Mouse (Mus musculus) liver, embryonic 14.5 days (tissue): ENCODE measurements around the gene Tbc1d17. TPM values are rescaled to one million over a fixed set of nuclear protein-coding genes. Genes with fewer than 3 reads are reported as not detected.
A peak's percentile ranks its signal among the peaks of the same experiment; 100 is the strongest.

Experiments
- ATAC-seq: fragments of 200-750 bp; cut with Nextera tagmentation; 2 replicates; pipeline ENCODE4 v1.8.0; 2017; ENCODE audit warnings: moderate number of reproducible peaks, mild to moderate bottlenecking, moderate library complexity; ENCODE audit not compliant: insufficient read depth
- DNase-seq, 3 experiments: peaks; one replicate each; pipeline ENCODE4 v3.0.0-alpha.2; 2012 to 2013; ENCODE audit warnings: low read depth in 3 of 3, low spot score in 3 of 3
- H3K27ac ChIP-seq: fragments of 300-500 bp; sonication (generic); 2 replicates; pipeline ENCODE4 v1.5.1; 2014; ENCODE audit warnings: moderate library complexity, mild to moderate bottlenecking, control low read depth, inconsistent platforms
- H3K27me3 ChIP-seq: fragments of 300-500 bp; sonication (generic); 2 replicates; pipeline ENCODE4 v1.6.1; 2014; ENCODE audit warnings: mild to moderate bottlenecking, low read length, moderate library complexity; ENCODE audit not compliant: control insufficient read depth, insufficient read depth
- H3K36me3 ChIP-seq: fragments of 300-500 bp; sonication (generic); replicated peaks from 2 replicates; pipeline ENCODE4 v1.6.1; 2014; ENCODE audit warnings: low read depth; ENCODE audit not compliant: control insufficient read depth, insufficient read depth
- H3K4me1 ChIP-seq, 2 experiments: fragments of 200-500 bp in 1 of 2; fragments of 300-500 bp in 1 of 2; sonication (generic) in 1 of 2; replicated peaks; 2 replicates each; pipeline ENCODE4 v1.6.1; 2012 to 2014; ENCODE audit warnings: antibody characterized with exemption in 1 of 2, inconsistent platforms in 1 of 2, low read length in 1 of 2; ENCODE audit not compliant: control insufficient read depth in 2 of 2, insufficient read depth in 2 of 2
- H3K4me2 ChIP-seq: fragments of 300-500 bp; sonication (generic); 2 replicates; pipeline ENCODE4 v1.6.1; 2014; ENCODE audit warnings: low read depth, mild to moderate bottlenecking, control low read depth, moderate library complexity
- H3K4me3 ChIP-seq, 2 experiments: fragments of 200-500 bp in 1 of 2; fragments of 300-500 bp in 1 of 2; sonication (generic) in 1 of 2; 2 replicates each; pipeline ENCODE4 v1.5.1; 2012 to 2014; ENCODE audit warnings: low read depth in 2 of 2, low read length in 2 of 2, mild to moderate bottlenecking in 2 of 2, control low read depth in 1 of 2, inconsistent platforms in 1 of 2, moderate library complexity in 1 of 2; ENCODE audit not compliant: insufficient read depth in 1 of 2
- H3K9ac ChIP-seq: fragments of 300-500 bp; sonication (generic); replicated peaks from 2 replicates; pipeline ENCODE4 v1.6.1; 2014; ENCODE audit warnings: mild to moderate bottlenecking, control low read depth, moderate library complexity
- H3K9me3 ChIP-seq: fragments of 300-500 bp; sonication (generic); 2 replicates; pipeline ENCODE4 v1.6.1; 2016; ENCODE audit warnings: low read length, mixed read lengths; ENCODE audit not compliant: control insufficient read depth
- CTCF ChIP-seq: IDR thresholded peaks from 2 replicates; pipeline ENCODE4 v1.5.1; 2016; ENCODE audit warnings: antibody characterized with exemption, low read depth, control low read depth
- EP300 ChIP-seq: IDR thresholded peaks from 2 replicates; pipeline ENCODE4 v1.6.1; 2016; ENCODE audit warnings: antibody characterized with exemption, low read depth
- WGBS: fragments of 180-500 bp; shearing (Covaris S2); extraction: QIAGEN DNeasy Blood & Tissue Kit; methylation state at CpG from one replicate; pipeline ENCODE4 v1.1.7; 2014; ENCODE audit not compliant: insufficient replicate concordance; 5-methylcytosine and 5-hydroxymethylcytosine counted together
- polyA plus RNA-seq, 2 experiments: library from polyadenylated mRNA; depleted of rRNA in 1 of 2; stranded (reverse) in 1 of 2; unstranded in 1 of 2; fragments of >200 nt; fragmentation: Nextera tagmentation in 1 of 2; extraction: Ambion mirVana in 1 of 2; gene quantifications; 2 replicates each; pipeline versions ENCODE4 v1.2.1 to v1.2.3; 2012 to 2014

Gene Tbc1d17
- polyA plus RNA-seq, 2 experiments, result 16.2 to 18.3 TPM

- Histone ChIP-seq H3K4me3 (peak overlapping the region; percentile 89 to 96), H3K27ac (peak overlapping the region; percentile 92), H3K36me3 (peaks cover 4% of the 10 kb centered on the region; the same call in 1 of the 2 replicates), H3K9me3 (no peaks in the 10 kb centered on the region), H3K4me1 (peaks cover 27 to 28% of the 10 kb centered on the region in 2 experiments), H3K27me3 (no peaks in the 10 kb centered on the region), H3K9ac (peak overlapping the region; percentile 83), H3K4me2 (peak overlapping the region; percentile 83)
- TF ChIP-seq EP300 (no peak), CTCF (no peak)
- no peak for ATAC-seq
- 22% methylated on average over 8 of the region's 8 CpGs for WGBS
- peak; percentile 74 to 77 (median 75) for DNase-seq
These were observed 9.0 kb upstream of the Tbc1d17 start for GRCm38 (mm10) chr7:44857905-44858304.

GRCm38 (mm10) chr7:44857042-44857552, 8.2 kb upstream of the Tbc1d17 start, which contains the start of gene Pnkp:
Gene Pnkp (plus strand): TSS chr7:44857139.
- peak within 1 kb of the TSS; percentile 83 for H3K9ac ChIP-seq
- H3K4me1 ChIP-seq, result peaks cover 27 to 28% of the 10 kb centered on the region in 2 experiments
- H3K9me3 ChIP-seq, result no peaks in the 10 kb centered on the region
- H3K4me2 ChIP-seq, result peak within 1 kb of the TSS; percentile 83
- ATAC-seq (peak; percentile 40), DNase-seq (peak; percentile 74 to 81 (median 76))
- under 1% methylated on average over 32 of the region's 32 CpGs for WGBS
- no peaks in the 10 kb centered on the region; the same call in 1 of the 2 replicates for H3K36me3 ChIP-seq
- no peak for TF ChIP-seq EP300
- TF ChIP-seq CTCF, result peak; percentile 18; the same call in 1 of the 2 replicates
- H3K27ac ChIP-seq, result peak within 1 kb of the TSS; percentile 92
- no peaks in the 10 kb centered on the region for H3K27me3 ChIP-seq
- peak within 1 kb of the TSS; percentile 89 to 96 for H3K4me3 ChIP-seq

- Histone ChIP-seq H3K4me3 (peak overlapping the region; percentile 89 to 96), H3K9ac (peak overlapping the region; percentile 83), H3K36me3 (no peaks in the 10 kb centered on the region; the same call in 1 of the 2 replicates), H3K9me3 (no peaks in the 10 kb centered on the region), H3K4me1 (peaks cover 28 to 31% of the 10 kb centered on the region in 2 experiments), H3K4me2 (peak overlapping the region; percentile 83), H3K27ac (peak overlapping the region; percentile 92), H3K27me3 (no peaks in the 10 kb centered on the region)
- DNase-seq (peak in 2 of 3 experiments; percentile 41 to 42), ATAC-seq (no peak)
- TF ChIP-seq EP300 (0 out of 2 replicates have a peak, but pooled peaks have one; percentile 46), CTCF (no peak)
- 14% methylated on average over 9 of the region's 9 CpGs for WGBS
These were observed 7.5 kb upstream of the Tbc1d17 start for GRCm38 (mm10) chr7:44856265-44856916.

GRCm38 (mm10) chr7:44855036-44855435, 6.2 kb upstream of the Tbc1d17 start:
- Histone ChIP-seq H3K4me3 (peak overlapping the region; percentile 64 to 65), H3K27ac (peak overlapping the region; percentile 92), H3K36me3 (no peaks in the 10 kb centered on the region), H3K4me1 (peaks cover 35 to 41% of the 10 kb centered on the region in 2 experiments), H3K9me3 (no peaks in the 10 kb centered on the region), H3K9ac (peak overlapping the region; percentile 81), H3K27me3 (no peaks in the 10 kb centered on the region), H3K4me2 (peak overlapping the region; percentile 83)
- DNase-seq (no peak), ATAC-seq (no peak)
- TF ChIP-seq CTCF (no peak), EP300 (no peak)
- WGBS, result 33% methylated on average over 10 of the region's 10 CpGs

GRCm38 (mm10) chr7:44854356-44855031, 5.6 kb upstream of the Tbc1d17 start:
- peak overlapping the region; percentile 64 to 65 for H3K4me3 ChIP-seq
- peak overlapping the region; percentile 81 for H3K9ac ChIP-seq
- DNase-seq, result peak; percentile 77 to 85 (median 78)
- no peaks in the 10 kb centered on the region for H3K36me3 ChIP-seq
- H3K4me1 ChIP-seq, result peaks cover 35 to 41% of the 10 kb centered on the region in 2 experiments
- H3K27ac ChIP-seq, result peak overlapping the region; percentile 92
- 1% methylated on average over 45 of the region's 45 CpGs for WGBS
- peak overlapping the region; percentile 83 for H3K4me2 ChIP-seq
- no peaks in the 10 kb centered on the region for H3K9me3 ChIP-seq
- TF ChIP-seq EP300 (peak; percentile 21; the same call in 1 of the 2 replicates), CTCF (no peak)
- ATAC-seq, result peak; percentile 70
- H3K27me3 ChIP-seq, result no peaks in the 10 kb centered on the region
